Mouse (Mus musculus) cerebellum, adult 2 months (tissue): ENCODE measurements around the gene Uhmk1.

Experiments
- CTCF ChIP-seq: fragments of 200-500 bp; IDR thresholded peaks from 2 replicates; pipeline ENCODE4 v1.5.1; 2011; ENCODE audit warnings: low read depth, mild to moderate bottlenecking, control low read depth, low read length, moderate library complexity, borderline replicate concordance; ENCODE audit not compliant: insufficient read depth
- POLR2A ChIP-seq: fragments of 200-500 bp; IDR thresholded peaks from 2 replicates; pipeline ENCODE4 v1.6.1; 2011; ENCODE audit warnings: low read length, control low read depth, borderline replicate concordance; ENCODE audit not compliant: insufficient read depth

DNA sequence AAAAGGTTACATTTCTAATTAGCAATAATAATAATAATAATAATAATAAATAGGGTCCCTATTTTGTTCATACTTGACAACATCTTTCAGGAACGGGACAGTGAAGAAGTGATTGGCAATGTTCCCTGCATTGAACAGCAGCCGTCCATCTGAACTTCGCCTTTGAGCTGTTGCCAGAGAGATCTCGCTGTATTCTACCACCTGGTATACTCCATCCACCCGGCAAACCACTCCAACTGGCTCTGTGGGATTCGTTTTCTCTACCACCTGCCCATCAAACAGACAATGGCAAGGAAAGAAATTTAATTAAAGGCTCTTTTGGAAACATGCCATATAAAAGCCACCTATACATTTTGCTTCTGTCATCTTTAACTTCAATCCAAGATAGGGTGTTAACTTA is 64.3 kb downstream of the Uhmk1 start:
- no peak for TF ChIP-seq CTCF
- TF ChIP-seq POLR2A = no peak
